Mouse (Mus musculus): ENCODE results near the gene Pak2.
A peak's percentile ranks its signal among the peaks of the same experiment; 100 is the strongest.

DNA sequence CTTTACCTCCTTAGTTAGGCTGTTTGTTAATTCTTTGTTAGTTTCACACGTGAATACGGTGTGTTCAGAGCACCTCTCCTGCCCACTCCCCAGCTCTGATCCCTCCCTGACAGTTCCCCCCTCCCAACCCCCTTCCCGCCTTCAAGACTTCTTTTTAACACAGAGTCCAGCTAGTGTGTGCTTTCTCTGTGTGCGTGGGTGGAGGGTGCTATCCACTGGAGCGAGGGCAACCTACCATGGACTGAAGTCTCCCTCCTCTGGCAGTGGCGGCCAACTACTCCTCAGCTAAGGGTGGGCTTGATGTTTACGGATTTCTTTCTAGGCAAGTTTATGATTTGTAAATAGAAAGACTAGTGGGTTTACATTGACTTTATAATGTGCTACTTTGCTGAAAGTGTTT lies 29.0 kb upstream of the Pak2 start:
- TF ChIP-seq POLR2A (IDR thresholded peaks at IDR 0.05; ENCODE audit: insufficient read depth, low read length) (no peak), CTCF (IDR thresholded peaks at IDR 0.05; ENCODE audit: low read depth, low read length) (peak; percentile 56)
